Mouse (Mus musculus) large intestine, adult 2 months (tissue): ENCODE results near the gene Fkbp8. TPM values are rescaled to one million over a fixed set of nuclear protein-coding genes. Genes with fewer than 3 reads are reported as not detected.

Source experiments
- DNase-seq: peaks from one replicate; pipeline ENCODE4 v3.0.0-alpha.2; 2012; ENCODE audit warnings: low read depth, low spot score
- WGBS: fragments of 180-500 bp; shearing (Covaris S2); methylation state at CpG from one replicate; pipeline ENCODE4 v1.1.7; 2018; 5-methylcytosine and 5-hydroxymethylcytosine counted together
- polyA plus RNA-seq: library from polyadenylated mRNA; depleted of rRNA; stranded (reverse); fragments of >200 nt; gene quantifications from 2 replicates; pipeline ENCODE4 v1.2.3, GENCODE M21; 2012; rRNA removed

Fkbp8 gene
- polyA plus RNA-seq, 1 experiment = 422 TPM

GRCm38 (mm10) chr8:70583476-70584387 lies 56.2 kb downstream of the Fkbp8 start:
- 92% methylated on average over 18 of the region's 18 CpGs for WGBS
- no peak for DNase-seq

GRCm38 (mm10) chr8:70584606-70585257 lies 57.2 kb downstream of the Fkbp8 start:
- DNase-seq = no peak
- 88% methylated on average over 9 of the region's 9 CpGs for WGBS

Other genes with a start within 250 kb of the Fkbp8 start
- gene Homer3, start 244.9 kb upstream of the Fkbp8 start, polyA plus RNA-seq = 5.8 and 6.7 TPM in 2 replicates
- 40.9 and 57.8 TPM in 2 replicates for gene Ddx49, start 225.2 kb upstream of the Fkbp8 start, polyA plus RNA-seq
- gene Cope, start 225.2 kb upstream of the Fkbp8 start, polyA plus RNA-seq = 438 and 500 TPM in 2 replicates
- gene Cers1, start 211.9 kb upstream of the Fkbp8 start, polyA plus RNA-seq = 0.36 and 0.64 TPM in 2 replicates
- 0.14 and 0.26 TPM in 2 replicates for gene Gdf1, start 197.9 kb upstream of the Fkbp8 start, polyA plus RNA-seq
- gene Upf1, start 174.4 kb upstream of the Fkbp8 start, polyA plus RNA-seq = 24.5 and 35.3 TPM in 2 replicates
- 0.15 and 0.25 TPM in 2 replicates for gene Comp, start 154.2 kb upstream of the Fkbp8 start, polyA plus RNA-seq
- 7.6 and 9.3 TPM in 2 replicates for gene Crtc1, start 88.1 kb upstream of the Fkbp8 start, polyA plus RNA-seq
- gene Klhl26, start 50.8 kb upstream of the Fkbp8 start, polyA plus RNA-seq = 16.8 and 22.1 TPM in 2 replicates
- gene Tmem59l, start 40.4 kb upstream of the Fkbp8 start, polyA plus RNA-seq = 2.1 and 2.4 TPM in 2 replicates
- gene Crlf1, start 34.6 kb upstream of the Fkbp8 start, polyA plus RNA-seq = 1.1 and 2.0 TPM in 2 replicates
- 137 and 159 TPM in 2 replicates for gene Rex1bd, start 21.0 kb upstream of the Fkbp8 start, polyA plus RNA-seq
- gene Uba52, start 16.9 kb upstream of the Fkbp8 start, polyA plus RNA-seq = 768 and 796 TPM in 2 replicates
- gene Kxd1, start 232 bp downstream of the Fkbp8 start, polyA plus RNA-seq = 64.3 and 72.6 TPM in 2 replicates
- gene Ell, start 11.7 kb downstream of the Fkbp8 start, polyA plus RNA-seq = 24.9 and 28.2 TPM in 2 replicates
- 103 and 108 TPM in 2 replicates for gene Isyna1, start 66.6 kb downstream of the Fkbp8 start, polyA plus RNA-seq
- gene Ssbp4, start 81.1 kb downstream of the Fkbp8 start, polyA plus RNA-seq = 110 and 122 TPM in 2 replicates
- gene Lrrc25, start 88.4 kb downstream of the Fkbp8 start, polyA plus RNA-seq = 7.3 and 8.5 TPM in 2 replicates
- 1.8 and 2.2 TPM in 2 replicates for gene Gdf15, start 104.7 kb downstream of the Fkbp8 start, polyA plus RNA-seq
- gene Pgpep1, start 132.7 kb downstream of the Fkbp8 start, polyA plus RNA-seq = 52.0 and 73.1 TPM in 2 replicates
- gene Lsm4, start 145.5 kb downstream of the Fkbp8 start, polyA plus RNA-seq = 147 TPM in 2 replicates
- 345 and 364 TPM in 2 replicates for gene Jund, start 171.2 kb downstream of the Fkbp8 start, polyA plus RNA-seq
- 0.01 TPM in 1 of 2 replicates, not detected in the other for gene Iqcn, start 175.7 kb downstream of the Fkbp8 start, polyA plus RNA-seq
- gene Gm3336, start 190.8 kb downstream of the Fkbp8 start, polyA plus RNA-seq = 59.5 and 63.8 TPM in 2 replicates
- gene Pde4c, start 196.0 kb downstream of the Fkbp8 start, polyA plus RNA-seq = 7.7 and 7.9 TPM in 2 replicates
- 21.5 and 24.6 TPM in 2 replicates for gene Rab3a, start 227.0 kb downstream of the Fkbp8 start, polyA plus RNA-seq
- gene Mpv17l2, start 233.2 kb downstream of the Fkbp8 start, polyA plus RNA-seq = 68.6 and 76.1 TPM in 2 replicates
- gene Pik3r2, start 249.0 kb downstream of the Fkbp8 start, polyA plus RNA-seq = 82.1 and 105 TPM in 2 replicates